Mouse (Mus musculus) lung, postnatal 0 days (tissue): Measurements from ENCODE around the gene Ttc21b.

Experiments
- CTCF ChIP-seq: IDR thresholded peaks from 2 replicates; pipeline ENCODE4 v1.5.1; 2016; ENCODE audit warnings: antibody characterized with exemption, mild to moderate bottlenecking
- EP300 ChIP-seq: IDR thresholded peaks from 2 replicates; pipeline ENCODE4 v1.6.1; 2016; ENCODE audit warnings: antibody characterized with exemption, mild to moderate bottlenecking, control low read depth

GRCm38 (mm10) chr2:66200195-66200594 lies 56.2 kb downstream of the Ttc21b start:
- TF ChIP-seq CTCF (no peak), EP300 (no peak)
